Mouse (Mus musculus) MEL (cell line): Measurements from ENCODE around the gene Gm20388. TPM values are rescaled to one million over a fixed set of nuclear protein-coding genes. Genes with fewer than 3 reads are reported as not detected.

Experiments used
- DNase-seq: peaks from one replicate; pipeline ENCODE4 v3.0.0; 2011; ENCODE audit warnings: low read depth, low spot score
- H3K27ac ChIP-seq: 2 replicates; pipeline ENCODE4 v1.5.1; 2012; ENCODE audit warnings: low read depth, mild to moderate bottlenecking, control low read depth, low read length, moderate library complexity; ENCODE audit not compliant: control insufficient read depth
- H3K27me3 ChIP-seq, 2 experiments: fragments of 150-350 bp in 1 of 2; sonication (generic) in 1 of 2; 2 replicates each; pipeline ENCODE4 v1.6.1; 2012; ENCODE audit warnings: low read length in 2 of 2, mild to moderate bottlenecking in 2 of 2, improper control_type of control experiment in 1 of 2, moderate library complexity in 1 of 2; ENCODE audit not compliant: insufficient read depth in 2 of 2, control insufficient read depth in 1 of 2
- H3K36me3 ChIP-seq, 2 experiments: 2 replicates each; pipeline ENCODE4 v1.6.1; 2012 to 2014; ENCODE audit warnings: low read length in 2 of 2, improper control_type of control experiment in 1 of 2, inconsistent platforms in 1 of 2, mild to moderate bottlenecking in 1 of 2; ENCODE audit not compliant: insufficient read depth in 2 of 2, control insufficient read depth in 1 of 2
- H3K4me1 ChIP-seq, 2 experiments: fragments of 150-350 bp in 1 of 2; sonication (generic) in 1 of 2; 2 replicates each; pipeline ENCODE4 v1.6.1; 2012; ENCODE audit warnings: low read length in 2 of 2, improper control_type of control experiment in 1 of 2, mild to moderate bottlenecking in 1 of 2; ENCODE audit not compliant: insufficient read depth in 2 of 2, control insufficient read depth in 1 of 2
- H3K4me3 ChIP-seq, 2 experiments: fragments of 150-350 bp in 1 of 2; sonication (generic) in 1 of 2; 2 replicates each; pipeline ENCODE4 v1.5.1; 2012; ENCODE audit warnings: low read depth in 2 of 2, low read length in 2 of 2, mild to moderate bottlenecking in 2 of 2, moderate library complexity in 2 of 2, control low read depth in 1 of 2, improper control_type of control experiment in 1 of 2; ENCODE audit not compliant: control insufficient read depth in 1 of 2, insufficient read depth in 1 of 2
- H3K79me2 ChIP-seq: 2 replicates; pipeline ENCODE4 v1.6.1; 2012; ENCODE audit warnings: mild to moderate bottlenecking, low read length, moderate library complexity; ENCODE audit not compliant: control insufficient read depth, poor library complexity, insufficient read depth
- H3K9ac ChIP-seq: 2 replicates; pipeline ENCODE4 v1.6.1; 2012; ENCODE audit warnings: low read depth, mild to moderate bottlenecking, control low read depth, low read length, moderate library complexity; ENCODE audit not compliant: control insufficient read depth, poor library complexity, severe bottlenecking
- H3K9me3 ChIP-seq: fragments of 150-350 bp; sonication (generic); replicated peaks from 2 replicates; pipeline ENCODE4 v1.6.1; 2012; ENCODE audit warnings: mild to moderate bottlenecking, low read length, improper control_type of control experiment, moderate library complexity; ENCODE audit not compliant: insufficient read depth
- EP300 ChIP-seq, 2 experiments: IDR thresholded peaks; 2 replicates each; pipeline ENCODE4 v1.6.1; 2011; ENCODE audit warnings: improper control_type of control experiment in 2 of 2, low read length in 2 of 2, low read depth in 1 of 2, mild to moderate bottlenecking in 1 of 2
- GABPA ChIP-seq: IDR thresholded peaks from 2 replicates; pipeline ENCODE4 v1.6.1; 2012; ENCODE audit warnings: low read depth, mild to moderate bottlenecking, inconsistent platforms, low read length, improper control_type of control experiment, moderate library complexity
- GATA1 ChIP-seq: IDR thresholded peaks from 2 replicates; pipeline ENCODE4 v1.6.1; 2011; ENCODE audit warnings: low read depth, low read length, improper control_type of control experiment
- MAFK ChIP-seq: IDR thresholded peaks from 2 replicates; pipeline ENCODE4 v1.6.1; 2011; ENCODE audit warnings: low read depth, mild to moderate bottlenecking, low read length, improper control_type of control experiment, borderline replicate concordance
- MAX ChIP-seq: IDR thresholded peaks from 2 replicates; pipeline ENCODE4 v1.6.1; 2011; ENCODE audit warnings: low read length, improper control_type of control experiment
- MAZ ChIP-seq: IDR thresholded peaks from 2 replicates; pipeline ENCODE4 v1.6.1; 2012; ENCODE audit warnings: low read depth, mild to moderate bottlenecking, inconsistent platforms, low read length, improper control_type of control experiment
- MYB ChIP-seq: IDR thresholded peaks from 2 replicates; pipeline ENCODE4 v1.6.1; 2011; ENCODE audit warnings: mild to moderate bottlenecking, low read depth, low read length, improper control_type of control experiment
- MYC ChIP-seq: IDR thresholded peaks from 2 replicates; pipeline ENCODE4 v1.6.1; 2011; ENCODE audit warnings: low read depth, mild to moderate bottlenecking, low read length, improper control_type of control experiment, moderate library complexity
- NELFE ChIP-seq: IDR thresholded peaks from 2 replicates; pipeline ENCODE4 v1.6.1; 2011; ENCODE audit warnings: low read depth, low read length, improper control_type of control experiment
- POLR2AphosphoS2 ChIP-seq: IDR thresholded peaks from 2 replicates; pipeline ENCODE4 v1.6.1; 2011; ENCODE audit warnings: low read length, improper control_type of control experiment
- RAD21 ChIP-seq: IDR thresholded peaks from 2 replicates; pipeline ENCODE4 v1.6.1; 2011; ENCODE audit warnings: mild to moderate bottlenecking, low read depth, low read length, improper control_type of control experiment
- SIN3A ChIP-seq: IDR thresholded peaks from 2 replicates; pipeline ENCODE4 v1.6.1; 2012; ENCODE audit warnings: low read length, improper control_type of control experiment, inconsistent platforms
- USF1 ChIP-seq: IDR thresholded peaks from 2 replicates; pipeline ENCODE4 v1.6.1; 2014; ENCODE audit warnings: low read depth, mild to moderate bottlenecking, inconsistent platforms, low read length, improper control_type of control experiment, moderate library complexity
- ZMIZ1 ChIP-seq: IDR thresholded peaks from 2 replicates; pipeline ENCODE4 v1.6.1; 2012; ENCODE audit warnings: low read depth, mild to moderate bottlenecking, inconsistent platforms, low read length, improper control_type of control experiment, moderate library complexity
- polyA plus RNA-seq, 2 experiments: library from polyadenylated mRNA; stranded (reverse) in 1 of 2; unstranded in 1 of 2; fragments of >175 nt in 1 of 2; fragments of >200 nt in 1 of 2; gene quantifications; 2 replicates each; pipeline versions ENCODE4 v1.2.1 to v1.2.4; 2012; ENCODE audit warnings: low replicate concordance in 2 of 2, low read depth in 1 of 2; ENCODE audit not compliant: insufficient read length in 2 of 2, insufficient read depth in 1 of 2, missing spikeins in 1 of 2
- total RNA-seq: library from RNA; depleted of rRNA; stranded (reverse); fragments of 300-350 nt; gene quantifications from 2 replicates; pipeline ENCODE4 v1.2.3, GENCODE M21; 2012

The Gm20388 gene
- total and polyA plus RNA-seq, 3 experiments = 11.1 to 17.8 TPM; not detected in 1

- Histone ChIP-seq H3K9ac (no peak overlapping the region), H3K4me3 (no peak overlapping the region), H3K36me3 (peaks cover 0 to 12% of the 10 kb centered on the region in 2 experiments; a peak in 2 of 4 replicates), H3K4me1 (peaks cover 4 to 17% of the 10 kb centered on the region in 2 experiments; a peak in 3 of 4 replicates)
- peak; percentile 26 for DNase-seq
- no peak for TF ChIP-seq USF1
- TF ChIP-seq POLR2AphosphoS2 = peak; percentile 18; the same call in 1 of the 2 replicates
- TF ChIP-seq, all 39 proteins: peak for 1
- Histone ChIP-seq H3K27ac (no peak overlapping the region), H3K27me3 (no peaks in the 10 kb centered on the region), H3K79me2 (peaks cover 29% of the 10 kb centered on the region), H3K9me3 (no peaks in the 10 kb centered on the region)
These were observed 2662.9 kb downstream of the Gm20388 start for GRCm38 (mm10) chr8:122573577-122573976.

GRCm38 (mm10) chr8:122574264-122574663 lies 2663.6 kb downstream of the Gm20388 start:
- Histone ChIP-seq H3K9me3 (no peaks in the 10 kb centered on the region), H3K27ac (0 out of 2 replicates have a peak overlapping the region, but pooled peaks have one; percentile 64), H3K4me3 (no peak overlapping the region), H3K4me1 (peaks cover 4 to 13% of the 10 kb centered on the region in 2 experiments; a peak in 3 of 4 replicates), H3K36me3 (peaks cover 0 to 10% of the 10 kb centered on the region in 2 experiments; a peak in 2 of 4 replicates), H3K79me2 (peaks cover 23% of the 10 kb centered on the region), H3K27me3 (no peaks in the 10 kb centered on the region), H3K9ac (no peak overlapping the region)
- TF ChIP-seq SIN3A = no peak
- no peak for TF ChIP-seq POLR2AphosphoS2
- TF ChIP-seq GATA1 = 0 out of 2 replicates have a peak, but pooled peaks have one; percentile 15
- DNase-seq = no peak

DNA sequence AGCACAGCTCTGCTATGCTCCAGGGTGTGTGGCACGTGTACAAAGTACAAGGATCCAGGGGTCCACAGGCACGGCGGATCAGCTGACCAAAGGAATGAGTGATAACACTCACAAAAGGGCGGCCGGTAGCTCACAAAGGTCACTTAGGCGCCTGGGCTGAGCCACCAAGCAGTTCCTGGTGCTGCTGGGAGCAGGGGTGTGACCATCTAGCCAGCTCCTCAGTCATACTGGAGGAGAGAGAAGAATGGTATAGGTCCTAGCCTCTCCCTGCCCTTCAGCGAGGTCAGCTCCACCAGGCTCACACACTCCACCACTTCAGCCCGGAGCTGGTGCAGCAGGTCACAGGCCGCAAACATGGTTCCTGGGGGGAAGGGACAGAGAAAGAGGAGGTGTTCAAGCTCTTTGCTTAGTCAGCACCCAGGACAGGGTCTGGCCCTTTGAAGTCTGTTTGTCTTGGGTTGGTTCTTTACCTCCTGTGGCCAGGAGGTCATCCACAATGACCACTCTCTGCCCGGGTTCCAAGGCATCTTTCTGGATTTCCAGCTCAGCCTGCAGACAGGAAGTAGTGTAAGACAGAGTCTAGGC lies 2664.1 kb downstream of the Gm20388 start:
- peaks cover 4 to 10% of the 10 kb centered on the region in 2 experiments; a peak in 3 of 4 replicates for H3K4me1 ChIP-seq
- peak overlapping the region; percentile 92 for H3K9ac ChIP-seq
- no peaks in the 10 kb centered on the region for H3K27me3 ChIP-seq
- no peak for TF ChIP-seq GABPA
- TF ChIP-seq MAX = no peak
- TF ChIP-seq MAZ = no peak
- peak; percentile 13; the same call in 1 of the 2 replicates for TF ChIP-seq NELFE
- peak; percentile 43; the same call in 1 of the 2 replicates for TF ChIP-seq MAFK
- TF ChIP-seq RAD21 = no peak
- TF ChIP-seq EP300 (IDR thresholded peaks at IDR 0.05; ENCODE audit: low read depth in 1 of 2, low read length in 2 of 2) = no peak
- no peak for TF ChIP-seq MYB
- TF ChIP-seq ZMIZ1 = 0 out of 2 replicates have a peak, but pooled peaks have one; percentile 28
- no peak for TF ChIP-seq MYC
- H3K27ac ChIP-seq = peak overlapping the region; percentile 64
- H3K36me3 ChIP-seq = peaks cover 0 to 10% of the 10 kb centered on the region in 2 experiments; a peak in 2 of 4 replicates
- peaks cover 18% of the 10 kb centered on the region for H3K79me2 ChIP-seq
- peak; percentile 25 for DNase-seq
- peak overlapping the region; percentile 80 to 89 for H3K4me3 ChIP-seq
- no peaks in the 10 kb centered on the region for H3K9me3 ChIP-seq
